Mouse (Mus musculus): ENCODE data around the gene 1700015G11Rik.

The 1700015G11Rik gene

GRCm38 (mm10) chr7:52015628-52016027 lies at the start of gene 1700015G11Rik:
TSS of gene 1700015G11Rik (minus strand) at chr7:52015728.
- in situ Hi-C loops (cut with MboI) = no loop called here

- in situ Hi-C loops (cut with MboI) = no loop called here
Observed at GRCm38 (mm10) chr7:52056954-52057353, 41.4 kb upstream of the 1700015G11Rik start.

GRCm38 (mm10) chr7:52056274-52056673 lies 40.7 kb upstream of the 1700015G11Rik start:
- in situ Hi-C loops (cut with MboI) = no loop called here

DNA sequence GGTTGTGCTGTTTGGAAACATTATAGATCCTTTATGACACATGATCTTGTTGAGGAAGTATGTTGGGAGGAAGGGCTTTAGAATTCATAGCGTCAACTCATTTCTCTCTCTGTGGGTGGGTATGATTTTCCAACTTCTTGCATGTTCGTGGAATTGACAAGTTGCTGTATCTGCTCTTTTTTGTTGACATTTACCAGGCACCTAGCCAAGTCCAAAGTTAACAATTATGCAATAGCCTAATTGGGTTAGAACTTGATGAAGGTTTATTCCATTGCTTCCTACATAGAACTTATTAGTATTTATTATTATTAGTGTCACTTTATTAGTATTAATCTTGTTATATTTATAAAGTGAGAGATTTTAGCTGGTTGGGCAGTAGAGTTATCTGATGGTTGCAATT lies 40.3 kb upstream of the 1700015G11Rik start:
- in situ Hi-C loops (cut with MboI) = no loop called here

- in situ Hi-C loops (cut with MboI) = no loop called here
Observed at GRCm38 (mm10) chr7:52037600-52038582, 22.4 kb upstream of the 1700015G11Rik start.

- in situ Hi-C loops (cut with MboI) = no loop called here
Observed at GRCm38 (mm10) chr7:52024050-52024626, 8.6 kb upstream of the 1700015G11Rik start.

GRCm38 (mm10) chr7:52022039-52022438 lies 6.5 kb upstream of the 1700015G11Rik start:
- in situ Hi-C loops (cut with MboI) = no loop called here

DNA sequence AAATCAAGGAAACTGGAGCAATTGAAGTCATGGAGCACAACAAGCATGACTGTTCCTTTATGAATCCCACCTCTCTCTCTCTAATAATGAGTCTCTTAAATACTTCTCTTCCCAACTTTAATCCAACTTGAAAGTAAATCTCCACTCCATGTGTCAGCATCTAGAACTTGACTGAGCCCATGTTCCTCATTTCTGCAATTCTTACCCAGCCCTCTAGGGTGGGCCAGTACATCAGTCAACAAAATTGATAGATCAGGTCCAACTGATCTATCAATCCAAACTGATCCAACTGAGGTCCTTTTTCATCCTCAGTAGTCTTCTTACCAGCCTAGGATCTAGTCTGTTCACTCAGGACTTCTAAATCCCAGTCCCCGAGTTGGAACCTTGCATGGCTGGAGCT lies 348 bp downstream of the 1700015G11Rik start:
- in situ Hi-C loops (cut with MboI) = no loop called here

DNA sequence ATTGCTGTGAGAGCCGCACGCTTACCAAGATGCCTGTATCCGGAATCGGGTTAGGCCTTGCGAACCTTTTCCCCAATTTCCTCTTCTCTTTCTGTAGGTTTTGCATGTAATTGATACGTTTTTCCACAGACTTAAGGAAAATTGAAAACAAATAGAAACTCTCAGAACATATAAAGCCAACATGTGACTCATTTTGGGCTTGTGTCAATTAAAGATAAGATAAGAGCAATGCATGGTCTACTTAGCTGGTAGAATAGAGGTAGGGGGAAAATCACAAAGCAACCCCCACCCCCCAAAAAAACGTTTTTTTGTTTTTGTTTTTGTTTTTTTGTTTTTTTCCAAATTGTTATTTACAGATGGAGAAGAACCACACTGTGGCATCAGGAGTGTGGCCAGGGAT lies 2.1 kb downstream of the 1700015G11Rik start:
- in situ Hi-C loops (cut with MboI) = no loop called here

DNA sequence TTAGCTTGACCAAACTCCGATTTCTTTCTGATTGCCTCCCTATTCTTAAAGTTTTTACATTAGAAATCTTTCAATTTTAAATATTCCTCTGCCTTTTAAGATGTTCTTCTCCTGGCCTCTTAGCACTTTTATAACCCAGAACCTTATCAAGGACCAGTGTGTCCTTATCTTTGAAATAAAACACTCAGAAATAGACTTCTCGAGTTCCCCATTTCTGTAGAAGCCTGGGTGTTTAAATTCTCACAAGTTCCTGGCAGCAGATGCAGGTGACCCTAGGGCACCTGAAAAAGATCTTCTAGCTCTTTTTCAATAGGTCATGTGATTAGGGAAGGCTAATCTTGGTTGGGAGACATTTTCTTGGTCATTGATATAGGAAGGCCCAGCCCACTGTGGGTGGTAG lies 8.4 kb downstream of the 1700015G11Rik start:
- in situ Hi-C loops (cut with MboI) = no loop called here

DNA sequence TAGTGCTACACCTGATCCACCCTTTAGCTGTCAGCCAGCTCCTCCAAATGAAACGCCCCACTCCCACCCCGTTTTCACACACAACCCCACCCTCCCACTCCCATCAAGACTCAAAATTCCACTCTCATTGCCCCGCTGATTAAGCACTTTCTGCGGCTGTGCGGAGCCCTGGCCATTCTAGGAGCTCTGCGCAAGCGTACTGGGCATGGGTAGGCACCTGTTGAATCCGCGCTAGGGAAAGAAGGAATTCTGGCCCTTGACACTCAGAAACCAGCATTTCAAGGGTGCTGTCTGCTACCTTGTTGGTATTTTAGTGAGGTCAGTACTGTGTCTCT lies 9.3 kb downstream of the 1700015G11Rik start:
- in situ Hi-C loops (cut with MboI) = no loop called here

GRCm38 (mm10) chr7:52005511-52006295 lies 9.8 kb downstream of the 1700015G11Rik start, which contains the start of gene Svip:
TSS of gene Svip (minus strand) at chr7:52006018.
- in situ Hi-C loops (cut with MboI) = no loop called here

DNA sequence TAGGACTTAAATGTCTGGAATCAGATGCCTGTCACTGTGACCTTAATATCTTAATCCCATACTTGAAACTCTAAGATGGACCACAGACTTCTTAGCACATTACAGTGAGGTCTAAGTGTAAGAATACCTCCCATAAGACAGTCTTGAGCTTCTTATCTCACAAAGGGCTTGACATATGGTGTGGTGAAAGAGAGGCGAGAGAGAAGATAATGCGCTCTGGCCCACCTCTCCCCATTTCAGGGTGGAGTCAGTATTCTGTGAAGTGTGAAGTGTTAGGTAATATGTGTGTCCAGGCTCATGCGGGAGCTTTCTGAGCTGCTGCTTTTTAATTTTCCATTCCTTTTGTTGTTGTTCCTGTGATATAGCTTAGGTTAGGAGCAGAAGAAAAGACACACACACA lies 24.5 kb downstream of the 1700015G11Rik start:
- in situ Hi-C loops (cut with MboI) = no loop called here

DNA sequence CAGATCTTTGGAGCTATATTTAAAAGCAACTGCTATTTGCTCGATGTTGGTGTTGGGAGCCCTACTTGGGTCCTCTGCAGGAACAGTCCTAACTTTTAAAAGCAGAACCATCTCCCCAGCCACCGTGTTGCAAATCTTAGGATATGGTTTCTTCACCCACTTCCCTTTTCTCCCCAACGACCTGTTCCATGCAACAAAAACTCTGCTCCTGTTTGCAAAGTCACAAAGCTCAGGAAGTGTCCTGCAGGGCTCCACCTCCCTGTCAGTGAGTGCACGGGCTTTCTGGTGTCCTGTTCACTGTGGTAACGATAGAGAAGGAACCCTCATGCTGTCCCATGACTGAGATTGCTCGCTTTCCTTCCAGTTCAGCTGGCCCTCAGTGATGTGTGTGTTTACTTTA lies 28.6 kb downstream of the 1700015G11Rik start:
- in situ Hi-C loops (cut with MboI) = no loop called here

DNA sequence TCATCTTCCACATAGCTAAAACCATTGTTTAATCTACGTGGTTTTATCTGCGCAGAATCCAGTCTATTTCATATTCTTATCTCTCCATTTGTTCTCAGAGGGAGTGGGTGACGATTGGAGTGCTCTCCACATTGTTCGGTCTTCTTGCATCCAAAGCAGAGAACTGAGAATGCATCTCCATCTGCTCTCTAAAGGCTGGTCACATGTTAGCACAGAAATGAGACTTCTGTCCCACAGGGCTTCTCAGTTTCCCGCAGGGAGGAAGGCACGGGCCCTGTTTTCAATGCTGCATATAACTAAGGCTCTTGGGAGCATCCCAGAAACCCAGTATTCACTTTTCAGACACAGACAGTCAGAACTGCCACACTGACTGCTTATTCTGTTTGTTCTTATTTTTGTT lies 29.8 kb downstream of the 1700015G11Rik start:
- in situ Hi-C loops (cut with MboI) = no loop called here

DNA sequence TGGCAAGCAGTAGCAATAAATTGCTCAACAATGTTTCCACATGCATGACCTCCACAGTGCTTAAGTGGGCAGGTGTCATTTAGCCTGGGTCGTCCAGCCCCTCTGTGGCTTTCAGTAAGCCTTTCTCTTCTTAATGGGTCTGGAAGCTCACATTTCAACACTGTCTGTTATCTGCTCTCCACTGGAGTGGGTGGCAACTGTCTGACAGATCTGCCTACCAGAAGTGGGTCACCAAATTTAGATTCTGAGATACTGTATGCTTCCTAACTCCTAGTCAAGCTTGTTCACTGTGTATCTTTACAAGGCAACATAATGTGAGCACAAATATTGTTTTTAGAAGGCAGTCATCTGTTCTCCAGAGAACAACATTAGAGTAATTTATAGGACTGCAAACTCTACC lies 33.2 kb downstream of the 1700015G11Rik start:
- in situ Hi-C loops (cut with MboI) = no loop called here

GRCm38 (mm10) chr7:51979271-51979670 lies 36.3 kb downstream of the 1700015G11Rik start:
- in situ Hi-C loops (cut with MboI) = no loop called here

- in situ Hi-C loops (cut with MboI) = no loop called here
Observed at GRCm38 (mm10) chr7:51975181-51975580, 40.3 kb downstream of the 1700015G11Rik start.

DNA sequence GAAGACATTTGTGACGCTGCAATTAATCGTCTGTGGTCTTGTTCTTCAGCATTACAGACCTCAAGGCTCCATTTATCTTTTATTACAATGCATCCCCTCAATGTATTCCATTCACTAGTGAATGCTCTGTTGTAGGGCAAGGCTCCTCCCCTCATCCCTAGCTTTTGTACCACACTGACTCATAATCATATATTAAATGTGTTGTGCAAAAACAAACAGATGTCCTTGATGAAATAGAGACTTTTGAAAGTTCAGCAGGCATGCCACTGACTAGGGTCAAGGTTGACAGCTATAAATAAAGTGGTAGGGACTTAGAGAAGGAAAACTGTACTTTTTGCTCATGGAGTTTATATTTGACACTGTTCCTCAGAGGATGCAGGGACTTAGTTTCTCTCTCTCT lies 42.0 kb downstream of the 1700015G11Rik start:
- in situ Hi-C loops (cut with MboI) = no loop called here

- in situ Hi-C loops (cut with MboI) = no loop called here
Observed at GRCm38 (mm10) chr7:51973091-51973490, 42.4 kb downstream of the 1700015G11Rik start.

GRCm38 (mm10) chr7:51972252-51972855 lies 43.2 kb downstream of the 1700015G11Rik start:
- in situ Hi-C loops (cut with MboI) = no loop called here

- in situ Hi-C loops (cut with MboI) = no loop called here
Observed at GRCm38 (mm10) chr7:51969379-51969778, 46.1 kb downstream of the 1700015G11Rik start.
